Mouse (Mus musculus) brain, embryonic 14.5 days (tissue): ENCODE results near the gene Wipi2.

Source experiments
- CTCF ChIP-seq: fragments of 200-500 bp; IDR thresholded peaks from 2 replicates; pipeline ENCODE4 v1.5.1; 2012; ENCODE audit warnings: inconsistent platforms, mild to moderate bottlenecking, moderate library complexity, borderline replicate concordance; ENCODE audit not compliant: insufficient read depth, insufficient read length; ENCODE audit errors: extremely low read depth
- POLR2A ChIP-seq: fragments of 200-500 bp; IDR thresholded peaks from 2 replicates; pipeline ENCODE4 v1.6.1; 2012; ENCODE audit warnings: mild to moderate bottlenecking, inconsistent platforms, borderline replicate concordance; ENCODE audit not compliant: poor library complexity, insufficient read depth, insufficient read length, severe bottlenecking; ENCODE audit errors: extremely low read depth

- TF ChIP-seq POLR2A (no peak), CTCF (no peak)
Measured at GRCm38 (mm10) chr5:142668556-142669263, 41.2 kb downstream of the Wipi2 start.
